Mouse (Mus musculus) CD4-positive, CD25-positive, alpha-beta regulatory T cell, adult 4 months (primary cell): ENCODE data around the gene Tpm1. TPM values are rescaled to one million over a fixed set of nuclear protein-coding genes. Genes with fewer than 3 reads are reported as not detected.
A peak's percentile ranks its signal among the peaks of the same experiment; 100 is the strongest.

Source experiments
- ATAC-seq: one replicate; pipeline ENCODE4 v1.8.0; 2017
- polyA plus RNA-seq, 2 experiments: library from polyadenylated mRNA; unstranded; fragments of 100-300 nt; shearing (Covaris generic); gene quantifications; one replicate each; pipeline ENCODE4 v1.2.1; 2017

Tpm1 gene
- polyA plus RNA-seq, 2 experiments from 2014 or later = 25.6 to 42.4 TPM

DNA sequence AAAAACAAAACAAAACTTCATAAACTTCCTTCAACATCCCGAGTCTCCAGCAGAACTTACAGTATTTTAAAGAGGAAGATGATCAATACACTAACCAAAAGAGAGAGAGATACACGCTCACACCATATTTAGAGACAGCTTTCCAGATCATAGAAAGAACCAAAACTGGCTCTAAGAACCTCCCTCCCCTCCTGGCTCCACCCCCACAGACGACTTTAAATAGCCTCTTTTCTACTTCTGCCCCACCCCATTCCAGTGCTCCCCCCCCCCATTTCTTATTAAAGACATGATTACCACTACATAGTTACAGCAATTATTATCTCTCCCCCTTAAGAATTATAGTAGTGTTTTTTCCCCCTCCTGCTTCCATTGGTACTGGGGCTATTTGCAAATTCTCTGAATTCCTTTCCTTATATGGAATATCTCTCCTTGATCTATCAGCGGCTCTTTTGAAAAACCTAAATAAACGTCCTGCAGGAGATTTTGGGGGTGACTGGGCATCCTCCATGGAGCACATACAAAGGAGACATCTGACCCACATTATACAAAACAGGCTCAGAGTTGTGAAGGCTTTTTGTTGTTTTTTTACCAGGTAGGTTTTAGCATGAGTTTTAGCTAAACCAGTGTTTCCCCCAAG is 3.1 kb downstream of the Tpm1 start:
- no peak for ATAC-seq

DNA sequence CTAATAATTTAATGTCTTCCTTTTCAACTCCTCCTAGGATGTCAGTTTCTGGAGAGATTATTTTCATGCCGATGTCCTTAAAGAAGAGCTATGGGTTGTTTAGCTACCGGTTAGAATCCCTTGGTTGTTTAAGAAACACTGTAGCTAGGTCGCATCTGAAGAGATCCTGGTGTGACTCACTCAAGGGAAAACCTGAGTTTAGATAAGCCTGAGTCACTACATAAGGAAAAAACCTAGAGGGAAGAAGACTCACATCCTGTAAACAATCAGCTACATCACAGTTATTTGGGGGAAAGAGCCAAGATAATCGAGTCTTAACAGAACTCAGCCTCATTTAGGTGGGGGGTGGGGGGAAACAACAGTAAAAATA is 3.9 kb downstream of the Tpm1 start:
- no peak for ATAC-seq

DNA sequence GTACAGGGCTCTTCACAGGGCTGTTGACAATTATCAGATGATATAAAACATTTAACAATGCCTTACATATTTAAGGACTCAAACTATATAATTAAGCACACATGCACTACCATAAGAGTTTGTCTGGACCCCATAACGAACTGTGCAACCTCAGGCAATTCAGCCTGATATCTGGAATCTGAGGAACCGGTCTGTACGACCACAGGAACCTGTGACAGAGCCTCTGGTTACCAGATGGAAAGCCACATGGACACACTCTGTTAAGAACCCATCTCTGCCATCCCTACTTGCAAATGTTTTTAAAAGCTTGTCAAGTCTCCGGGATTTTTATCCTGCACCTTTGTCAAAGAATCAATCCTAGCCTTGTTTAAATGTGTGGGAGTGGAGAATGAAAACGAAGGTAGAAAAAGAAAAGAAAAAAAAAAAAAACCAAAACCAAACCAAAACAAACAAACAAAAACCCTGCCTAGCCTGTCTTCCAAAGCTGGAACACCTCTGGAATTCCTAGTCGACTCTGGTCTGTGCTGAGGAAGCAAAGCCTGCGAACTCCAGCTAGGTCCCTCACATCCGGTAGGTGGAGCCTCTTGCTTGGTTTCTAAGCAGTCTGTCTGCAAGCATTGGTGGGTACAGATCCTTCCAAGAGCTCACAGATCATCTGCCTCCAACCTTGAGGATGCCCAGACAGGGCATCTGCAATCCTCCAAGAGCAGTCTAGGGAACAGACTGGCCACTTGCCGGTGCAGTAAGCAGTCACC is 4.5 kb downstream of the Tpm1 start:
- peak; percentile 16 for ATAC-seq

DNA sequence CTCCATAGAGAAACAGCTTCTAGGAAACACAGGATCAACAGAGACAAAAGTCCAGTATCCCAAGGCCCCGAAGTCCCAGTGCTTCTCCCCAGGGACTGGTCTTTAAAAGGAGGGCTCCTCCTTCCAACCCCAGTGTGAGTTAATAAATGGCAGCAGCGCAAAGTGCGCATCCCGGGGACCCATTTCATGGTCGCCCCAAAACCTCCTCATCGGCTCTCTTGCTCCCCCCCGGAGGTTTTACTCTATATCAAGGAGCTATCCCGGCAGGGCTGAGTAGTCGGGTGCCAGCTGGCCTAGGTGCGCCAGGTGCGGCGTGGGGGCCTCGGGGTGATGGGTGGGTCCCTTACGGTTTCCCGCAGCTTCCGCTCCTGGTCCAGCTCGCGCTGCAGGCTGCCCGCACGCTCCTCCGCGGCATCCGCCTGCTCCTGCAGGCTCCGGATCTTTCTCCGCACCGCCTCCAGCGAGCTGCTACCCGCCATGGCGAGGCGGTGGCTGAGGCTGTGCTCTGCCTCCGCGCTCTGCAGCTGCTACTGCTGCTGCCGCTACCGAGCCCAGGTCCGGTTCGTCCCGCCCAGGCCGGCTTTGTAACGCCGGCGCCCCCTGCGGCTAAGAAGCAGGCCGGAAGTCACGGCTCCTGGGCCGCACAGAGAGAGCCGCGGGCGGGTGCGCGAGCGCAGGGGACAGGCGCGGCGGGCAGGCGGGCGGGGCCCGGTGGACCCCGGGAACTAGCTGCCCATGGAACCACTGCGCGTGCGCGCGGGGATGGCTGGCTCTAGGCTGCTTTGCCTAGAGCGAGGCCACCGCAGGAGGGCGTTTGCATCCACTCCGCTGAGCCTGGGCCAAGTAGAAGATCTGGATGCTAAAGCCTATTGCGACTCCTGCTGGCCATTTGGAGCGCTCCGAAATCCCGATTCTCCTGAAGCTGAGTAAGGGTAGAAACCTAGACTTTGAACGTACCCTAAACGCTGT is 5.7 kb downstream of the Tpm1 start:
- peak; percentile 85 for ATAC-seq

DNA sequence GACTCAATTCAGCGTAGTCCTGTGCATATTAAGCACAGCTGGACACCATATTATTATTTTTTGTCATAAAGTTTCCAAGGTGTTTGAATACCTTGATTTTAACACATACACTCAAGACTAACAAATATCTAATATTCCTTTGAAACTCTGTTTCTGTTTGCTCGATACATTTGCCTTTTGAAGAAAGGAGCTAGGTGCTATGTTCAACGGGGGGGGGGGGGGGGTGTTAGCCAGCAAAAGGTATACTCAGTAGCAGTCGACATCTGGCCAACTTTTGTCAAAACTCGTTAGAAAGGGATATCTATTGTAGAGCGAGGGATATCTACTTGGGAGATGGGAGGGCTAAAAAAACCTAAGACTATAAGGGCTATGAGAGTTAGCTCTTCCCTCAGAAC is 6.4 kb downstream of the Tpm1 start:
- no peak for ATAC-seq

DNA sequence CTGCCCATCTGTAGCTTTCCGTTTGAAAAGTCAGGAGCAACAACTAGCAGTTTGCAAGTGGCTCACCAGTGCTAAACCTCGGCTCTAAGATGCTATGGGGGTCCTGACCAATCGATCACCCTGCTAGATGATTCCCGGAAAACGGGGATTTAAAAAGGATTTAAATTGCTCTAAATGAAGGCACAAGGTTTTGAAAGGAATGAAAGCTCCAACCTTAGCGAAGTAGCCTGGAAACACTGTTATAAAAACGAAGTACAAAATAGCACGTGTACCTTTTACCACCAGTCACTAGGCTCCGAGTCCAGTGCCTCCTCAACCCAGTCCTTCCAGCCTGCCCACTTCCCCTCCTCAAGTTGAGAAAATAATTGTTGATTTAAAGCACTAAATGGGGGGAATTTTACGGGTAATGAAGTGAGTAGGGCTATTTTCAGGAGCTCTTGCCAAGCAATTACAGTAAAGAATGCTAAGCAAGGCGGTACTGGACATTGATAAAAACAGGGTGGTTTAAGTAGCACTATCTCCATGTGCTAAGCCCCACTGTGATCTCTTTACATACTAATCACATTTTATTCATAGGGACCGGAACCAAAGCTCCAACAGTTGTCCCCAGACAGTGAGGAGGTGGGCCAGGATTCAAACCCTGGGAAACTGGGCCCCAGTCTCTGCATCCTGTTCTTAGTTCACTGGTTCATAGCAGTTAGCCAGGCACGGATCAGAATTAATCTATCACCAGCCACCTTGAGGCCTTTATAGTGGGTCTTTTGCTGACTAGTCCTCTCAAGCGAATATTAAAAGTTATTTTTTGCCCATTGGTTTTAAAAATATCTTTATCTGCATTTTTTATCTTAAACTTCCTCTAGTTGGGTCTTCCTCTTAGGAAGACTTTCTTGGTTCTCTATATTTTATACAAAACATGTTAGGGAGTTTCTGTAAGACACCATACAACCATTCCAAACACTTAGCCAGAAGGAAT is 7.1 kb downstream of the Tpm1 start:
- no peak for ATAC-seq

DNA sequence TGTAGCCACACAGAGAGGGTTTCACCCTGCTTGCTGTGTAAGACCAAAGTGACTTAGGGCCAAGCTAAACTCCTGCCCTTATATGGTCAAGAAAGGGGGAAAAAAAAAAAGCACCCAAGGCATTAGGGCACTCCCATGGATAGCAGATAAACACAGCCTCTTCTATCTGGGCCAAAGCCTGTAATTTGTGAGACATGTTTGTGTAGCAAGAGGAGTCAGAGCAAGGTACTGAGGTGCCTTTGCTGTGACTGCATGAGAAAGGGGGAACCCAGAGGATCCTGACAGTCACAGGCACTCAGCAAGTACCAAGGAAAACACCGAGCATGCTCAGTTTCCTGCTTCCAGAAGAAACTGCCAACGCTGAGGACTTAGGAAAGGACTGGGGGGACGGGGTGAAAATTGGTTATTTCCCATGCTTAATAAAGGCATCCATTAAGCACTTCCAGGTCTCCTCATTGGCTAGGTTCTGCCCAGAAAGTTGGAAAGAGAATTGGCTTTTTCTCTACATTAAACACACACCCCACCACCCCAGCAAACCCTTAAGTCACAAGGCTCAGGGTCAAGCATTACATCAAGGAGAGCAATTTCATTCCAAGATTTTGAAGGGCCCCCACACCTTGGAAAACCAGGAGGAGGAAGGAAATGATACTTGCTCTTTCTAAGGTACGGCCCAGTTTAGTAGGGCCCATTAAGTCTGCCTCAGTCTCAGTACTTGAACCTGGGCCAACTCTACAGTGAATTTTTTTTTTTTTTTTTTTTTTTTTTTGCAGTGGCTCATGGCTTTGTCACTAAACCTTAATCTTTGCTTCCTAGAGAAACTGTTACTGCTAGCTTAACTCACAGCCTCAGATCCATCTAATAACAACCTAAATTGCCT is 8.0 kb downstream of the Tpm1 start:
- ATAC-seq = no peak

DNA sequence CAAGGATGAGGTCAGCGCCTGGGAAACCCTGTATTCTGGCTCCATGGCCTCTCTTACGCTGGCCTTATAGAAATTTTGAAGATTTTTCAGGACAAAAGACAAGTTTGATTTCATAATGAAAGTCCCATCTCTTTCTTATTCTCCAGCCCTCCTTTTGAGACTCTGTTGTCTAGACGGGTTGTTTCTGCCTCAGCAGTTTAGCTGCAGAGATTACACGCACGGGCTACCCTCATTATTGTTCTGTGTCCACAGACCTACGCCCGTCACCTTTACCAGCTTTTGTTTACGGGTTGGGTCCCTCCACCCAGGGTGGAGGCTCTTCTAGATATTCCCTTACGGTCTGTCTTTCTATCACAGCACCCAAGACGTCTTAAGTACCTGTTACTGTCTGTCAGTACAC is 9.3 kb downstream of the Tpm1 start:
- no peak for ATAC-seq

DNA sequence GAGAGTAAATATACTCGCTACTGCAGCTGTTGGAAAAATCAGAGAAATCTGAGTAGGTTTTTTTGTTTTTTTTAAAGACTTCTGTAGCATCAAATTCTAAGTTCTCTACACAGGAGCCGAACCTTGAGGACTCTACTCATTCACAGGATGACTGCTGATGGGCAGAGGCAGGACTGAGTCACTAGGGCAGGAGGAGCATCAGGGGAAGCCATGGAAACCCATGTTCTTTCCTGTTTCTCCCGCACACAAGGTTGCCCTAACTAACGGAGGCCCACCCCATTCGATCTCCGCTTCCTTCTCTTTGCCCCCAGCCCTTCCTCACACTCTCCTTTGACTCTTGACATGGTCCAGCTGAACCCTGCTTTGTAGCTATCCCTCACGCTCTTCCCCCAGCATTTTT is 10.5 kb downstream of the Tpm1 start:
- ATAC-seq = no peak

DNA sequence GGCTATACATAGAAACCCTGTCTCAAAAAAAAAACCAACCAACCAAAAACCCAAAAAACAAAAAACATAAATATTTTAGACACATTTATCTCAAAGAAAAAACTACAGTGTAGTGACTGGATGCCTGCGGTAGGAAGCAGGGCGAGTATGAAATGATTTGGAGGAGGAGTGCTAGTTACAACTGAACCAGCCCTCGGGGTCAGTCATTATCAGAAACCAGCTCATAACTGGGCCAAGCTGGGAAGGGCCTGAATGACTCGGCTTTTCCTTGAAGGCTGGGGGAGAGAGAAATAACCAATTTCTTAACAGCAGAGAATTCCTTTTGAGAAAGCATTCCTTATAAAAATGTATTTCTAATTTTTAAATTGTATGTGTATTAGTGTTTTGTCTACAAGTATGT is 11.5 kb downstream of the Tpm1 start:
- no peak for ATAC-seq

DNA sequence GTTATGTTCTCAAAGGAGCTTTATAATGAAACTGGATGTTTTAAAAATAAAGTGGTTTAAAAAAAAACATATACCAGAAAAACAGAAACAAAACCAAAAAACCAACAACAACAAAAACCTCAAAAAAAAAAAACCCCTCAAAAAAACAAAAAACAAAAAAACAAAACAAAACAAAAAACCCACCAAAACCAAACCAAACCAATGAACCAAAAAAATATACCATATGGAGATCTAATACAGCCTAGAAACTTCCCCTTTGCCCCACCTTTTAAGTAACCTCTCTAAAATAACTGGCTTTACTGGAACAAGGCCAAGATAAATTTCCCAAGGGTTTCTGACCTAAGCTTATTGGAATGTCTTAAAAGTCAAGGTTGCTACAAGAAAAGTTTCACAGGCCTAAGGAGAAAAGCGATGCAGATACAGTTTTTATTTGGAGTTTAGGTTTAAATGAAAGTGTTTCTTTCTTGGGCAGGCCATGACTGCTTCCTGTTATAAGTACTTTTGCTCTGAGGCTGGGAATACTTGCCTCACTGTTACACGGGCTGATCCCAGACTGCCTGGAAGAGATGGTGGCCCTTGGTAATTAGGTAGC is 12.6 kb downstream of the Tpm1 start:
- no peak for ATAC-seq

DNA sequence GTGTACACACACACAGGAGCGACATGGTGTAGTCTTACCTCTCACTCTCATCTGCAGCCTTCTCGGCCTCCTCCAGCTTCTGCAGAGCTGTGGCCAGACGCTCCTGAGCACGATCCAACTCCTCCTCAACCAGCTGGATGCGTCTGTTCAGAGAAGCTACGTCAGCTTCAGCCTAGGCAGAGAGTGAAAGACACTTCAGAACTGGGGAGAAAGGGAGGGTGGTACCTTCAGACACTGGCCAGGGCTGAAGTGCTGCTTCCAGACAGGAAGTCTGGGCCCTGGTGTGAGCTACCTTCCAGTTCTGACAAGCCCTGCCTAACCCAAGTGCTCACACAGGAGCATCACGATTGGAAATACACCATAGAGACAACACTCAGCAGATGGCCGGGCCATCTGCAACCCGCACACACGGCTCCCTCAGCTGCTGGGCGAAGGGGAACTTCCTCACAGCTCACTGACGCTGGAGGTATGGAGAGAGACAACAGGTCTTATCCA is 13.2 kb downstream of the Tpm1 start:
- no peak for ATAC-seq

DNA sequence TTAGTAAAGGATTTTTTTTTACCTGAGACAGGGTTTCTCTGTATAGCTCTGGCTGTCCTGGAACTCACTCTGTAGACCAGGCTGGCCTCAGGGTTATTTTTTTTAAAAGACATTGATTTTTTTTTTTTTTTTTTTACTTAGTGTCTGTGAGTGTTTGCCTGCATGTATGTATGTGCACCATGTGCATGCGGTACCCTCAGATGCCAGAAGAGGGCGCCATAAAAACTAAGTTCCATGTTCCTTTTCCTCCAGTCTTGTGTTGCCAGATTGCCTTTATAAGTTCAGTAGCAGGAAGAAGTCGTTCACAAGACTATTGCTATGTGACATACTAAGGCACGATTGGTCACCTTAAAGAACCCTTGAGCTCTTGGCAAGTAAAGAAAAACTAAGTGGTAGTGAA is 14.5 kb downstream of the Tpm1 start:
- no peak for ATAC-seq

DNA sequence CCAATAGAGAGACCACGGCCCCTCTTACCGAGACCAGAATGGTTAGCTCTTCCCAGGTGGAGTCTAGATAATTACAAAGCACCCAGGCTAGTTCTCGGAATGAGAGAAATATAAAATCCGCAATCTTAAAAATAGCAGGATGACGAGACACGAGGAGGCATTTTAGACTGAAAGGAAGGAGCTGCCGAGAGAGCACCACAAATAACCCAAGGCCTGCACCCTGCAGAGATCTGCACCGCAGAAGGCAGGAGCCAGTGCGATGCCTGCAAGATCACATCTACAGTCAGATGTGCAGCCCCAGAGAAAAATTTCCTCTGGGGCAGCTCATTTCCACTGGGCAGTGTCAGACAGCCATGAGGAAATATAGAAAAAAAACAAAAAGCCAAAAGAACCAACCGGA is 16.2 kb downstream of the Tpm1 start:
- ATAC-seq = no peak

DNA sequence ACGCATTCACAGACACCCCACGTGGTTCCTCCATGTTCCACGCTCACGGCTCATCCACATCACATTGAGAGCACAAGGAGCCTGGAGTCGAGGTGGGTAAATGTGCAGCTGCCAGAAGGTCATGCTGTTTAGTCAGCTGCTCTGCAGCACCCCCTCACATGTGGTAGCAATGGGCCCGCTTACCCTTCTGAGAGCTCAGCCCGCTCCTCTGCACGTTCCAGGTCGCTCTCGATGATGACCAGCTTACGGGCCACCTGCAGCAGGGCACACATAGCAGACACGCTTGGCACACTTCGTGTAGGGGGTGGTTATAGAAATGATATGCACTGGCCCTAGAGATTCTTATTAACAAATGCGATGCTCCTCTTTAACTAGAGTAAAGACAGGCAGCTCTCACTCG is 16.6 kb downstream of the Tpm1 start:
- no peak for ATAC-seq

DNA sequence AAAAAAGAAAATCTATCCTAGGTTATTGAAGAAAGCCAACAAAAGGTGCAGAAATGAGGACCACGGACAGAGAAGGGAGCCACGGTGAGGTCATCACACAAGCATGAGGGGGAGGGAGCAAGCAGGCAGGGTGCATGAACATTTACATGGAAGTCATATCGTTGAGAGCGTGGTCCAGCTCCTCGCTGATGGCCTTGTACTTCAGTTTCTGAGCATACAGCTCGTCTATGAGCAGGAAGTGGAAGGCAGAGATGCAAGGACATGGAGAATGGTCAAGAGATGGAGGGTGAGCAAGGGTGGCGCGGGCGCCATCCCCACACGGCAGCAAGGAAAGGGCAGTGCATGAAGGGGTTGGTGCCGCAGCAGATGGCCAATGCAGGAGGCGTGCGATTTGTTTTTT is 19.7 kb downstream of the Tpm1 start:
- no peak for ATAC-seq

DNA sequence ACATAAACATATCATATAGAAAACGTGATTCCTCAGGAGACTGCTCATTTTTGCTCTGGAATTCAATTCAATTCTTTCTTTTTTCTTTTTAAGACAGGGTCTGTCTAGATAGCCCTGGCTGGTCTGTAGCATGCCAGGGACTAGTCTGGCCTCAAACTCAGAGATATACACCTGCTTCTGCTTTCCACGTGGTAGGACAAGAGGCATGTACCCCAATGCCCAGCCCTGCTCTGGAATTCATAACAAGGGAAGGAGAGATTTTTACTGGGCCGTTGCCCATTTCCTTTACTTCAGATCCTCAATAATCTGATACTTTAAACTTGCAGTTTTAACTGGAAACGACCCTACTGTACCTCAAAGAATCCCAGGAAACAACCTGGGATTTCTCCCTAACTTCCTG is 20.3 kb downstream of the Tpm1 start:
- ATAC-seq = no peak

DNA sequence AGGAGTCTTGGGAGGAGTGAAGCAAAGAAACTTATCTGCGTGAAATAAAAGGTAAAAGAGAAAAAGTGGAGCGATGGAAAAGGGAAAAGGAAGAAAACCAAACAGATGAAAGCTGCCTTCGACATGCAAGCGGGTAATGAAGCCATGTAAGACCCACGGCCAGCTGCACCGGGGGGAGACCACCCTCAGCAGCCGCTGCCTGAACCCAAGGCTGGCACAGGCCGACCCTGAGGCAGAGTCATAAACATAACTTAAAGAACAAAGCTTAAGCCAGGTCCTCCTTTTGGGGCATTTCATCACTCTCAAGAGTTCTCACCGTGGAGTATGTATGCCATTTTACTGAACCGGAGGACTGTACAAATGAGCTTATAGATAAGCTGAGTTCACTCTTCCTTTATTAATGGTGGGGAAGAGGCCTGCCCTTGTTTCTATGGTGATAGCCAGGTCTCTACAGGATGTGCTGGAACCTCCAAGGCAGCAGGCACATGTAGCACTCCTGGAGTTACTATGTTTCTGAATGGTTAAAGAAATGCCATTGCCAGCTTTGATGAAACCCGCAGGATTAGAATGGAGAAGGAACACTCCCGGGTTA is 21.0 kb downstream of the Tpm1 start:
- ATAC-seq = no peak

DNA sequence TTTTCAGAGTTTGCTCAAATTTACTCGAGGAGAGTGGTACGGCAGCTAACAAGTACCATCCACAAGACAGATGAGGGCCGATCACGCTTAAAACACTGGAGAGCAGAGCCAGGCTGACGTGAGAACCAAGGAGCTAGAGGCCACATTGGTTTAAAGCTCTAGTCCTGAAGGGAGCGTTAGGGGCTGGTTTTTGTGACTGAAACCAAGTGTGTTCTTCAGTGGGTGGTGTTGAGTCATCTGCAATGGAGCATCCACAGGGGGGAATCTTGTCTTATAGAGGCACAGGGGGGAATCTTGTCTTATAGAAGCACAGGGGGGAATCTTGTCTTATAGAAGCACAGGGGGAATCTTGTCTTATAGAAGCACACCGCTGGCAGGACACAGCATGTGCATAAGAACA is 22.3 kb downstream of the Tpm1 start:
- ATAC-seq = no peak

DNA sequence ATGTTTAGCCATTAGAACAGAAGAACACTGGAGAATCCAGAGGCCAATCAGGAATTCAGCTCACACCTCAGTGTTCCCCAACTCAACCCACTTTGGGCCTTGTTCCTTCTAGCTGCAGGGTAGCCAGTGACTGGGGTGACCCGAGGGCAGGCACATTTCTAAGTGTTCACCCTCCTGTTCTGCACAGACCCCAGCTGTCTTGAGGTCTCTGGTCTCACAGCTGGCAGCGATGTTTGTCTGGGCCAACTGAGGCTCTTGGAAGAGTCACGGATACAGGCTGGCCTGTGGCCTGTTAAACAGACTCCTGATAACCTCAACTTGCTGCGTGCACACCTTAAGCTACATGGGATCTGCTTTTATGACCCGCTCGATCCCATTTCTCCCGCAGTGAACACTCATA is 23.1 kb downstream of the Tpm1 start:
- no peak for ATAC-seq
